Mouse (Mus musculus) heart, adult 8-10 months (tissue): ENCODE data around the gene Larp7. TPM values are rescaled to one million over a fixed set of nuclear protein-coding genes. Genes with fewer than 3 reads are reported as not detected.

ENCODE experiments used
- DNase-seq: peaks from one replicate; pipeline ENCODE4 v3.0.0; 2022; ENCODE audit warnings: low spot score
- total RNA-seq, 4 experiments: library from RNA; stranded (reverse); gene quantifications; 2 replicates each; pipeline ENCODE4 v1.2.4; 2022

The Larp7 gene
- 10 to 100 TPM; 19.6 to 24.9 (median 22.9) TPM for total RNA-seq

- DNase-seq = peak; percentile 98
Observed at GRCm38 (mm10) chr3:127552973-127553719, at the start of gene Larp7, which contains the start of gene Zgrf1. Gene Larp7 (minus strand): TSS chr3:127553349. Gene Zgrf1 (plus strand): TSS chr3:127553489.

- DNase-seq = no peak
Observed at GRCm38 (mm10) chr3:127597136-127597535, 44.0 kb upstream of the Larp7 start.

GRCm38 (mm10) chr3:127572557-127572956 lies 19.4 kb upstream of the Larp7 start:
- peak; percentile 69 for DNase-seq

GRCm38 (mm10) chr3:127565129-127565528 lies 12.0 kb upstream of the Larp7 start:
- no peak for DNase-seq

- DNase-seq = no peak
Observed at GRCm38 (mm10) chr3:127562974-127563373, 9.8 kb upstream of the Larp7 start.

GRCm38 (mm10) chr3:127558201-127558600 lies 5.1 kb upstream of the Larp7 start:
- DNase-seq = no peak

- DNase-seq = no peak
Observed at GRCm38 (mm10) chr3:127554723-127555122, 1.6 kb upstream of the Larp7 start.

GRCm38 (mm10) chr3:127553720-127554043 lies 533 bp upstream of the Larp7 start:
- no peak for DNase-seq

- no peak for DNase-seq
Observed at GRCm38 (mm10) chr3:127552434-127552972, 646 bp downstream of the Larp7 start.

- no peak for DNase-seq
Observed at GRCm38 (mm10) chr3:127547882-127548281, 5.3 kb downstream of the Larp7 start.

- DNase-seq = no peak
Observed at GRCm38 (mm10) chr3:127544610-127545121, 8.5 kb downstream of the Larp7 start.

- no peak for DNase-seq
Observed at GRCm38 (mm10) chr3:127543976-127544375, 9.2 kb downstream of the Larp7 start.

GRCm38 (mm10) chr3:127539193-127539592 lies 14.0 kb downstream of the Larp7 start:
- DNase-seq = no peak

GRCm38 (mm10) chr3:127530293-127530692 lies 22.9 kb downstream of the Larp7 start:
- no peak for DNase-seq

- no peak for DNase-seq
Observed at GRCm38 (mm10) chr3:127529824-127530223, 23.3 kb downstream of the Larp7 start.

GRCm38 (mm10) chr3:127529210-127529609 lies 23.9 kb downstream of the Larp7 start:
- DNase-seq = no peak

- DNase-seq = peak; percentile 67
Observed at GRCm38 (mm10) chr3:127527465-127528034, 25.6 kb downstream of the Larp7 start.

GRCm38 (mm10) chr3:127525188-127525819 lies 27.8 kb downstream of the Larp7 start:
- DNase-seq = peak; percentile 40

- no peak for DNase-seq
Observed at GRCm38 (mm10) chr3:127521156-127521555, 32.0 kb downstream of the Larp7 start.

- DNase-seq = no peak
Observed at GRCm38 (mm10) chr3:127520300-127520699, 32.8 kb downstream of the Larp7 start.

- DNase-seq = no peak
Observed at GRCm38 (mm10) chr3:127515251-127515650, 37.9 kb downstream of the Larp7 start.

GRCm38 (mm10) chr3:127513699-127514098 lies 39.5 kb downstream of the Larp7 start:
- no peak for DNase-seq
